Mouse (Mus musculus) yolk sac, embryonic 10.5 days (tissue): ENCODE results near the gene G6pc3.
A peak's percentile ranks its signal among the peaks of the same experiment; 100 is the strongest.
"Not testable (repeated sequence)": the region's sequence is repeated elsewhere in the genome, so short reads cannot be mapped to it uniquely, and the experiment has no call there.

ENCODE experiments used
- DNase-seq: peaks from one replicate; pipeline ENCODE4 v3.0.0-alpha.2; 2017; ENCODE audit warnings: low spot score

The G6pc3 gene

DNA sequence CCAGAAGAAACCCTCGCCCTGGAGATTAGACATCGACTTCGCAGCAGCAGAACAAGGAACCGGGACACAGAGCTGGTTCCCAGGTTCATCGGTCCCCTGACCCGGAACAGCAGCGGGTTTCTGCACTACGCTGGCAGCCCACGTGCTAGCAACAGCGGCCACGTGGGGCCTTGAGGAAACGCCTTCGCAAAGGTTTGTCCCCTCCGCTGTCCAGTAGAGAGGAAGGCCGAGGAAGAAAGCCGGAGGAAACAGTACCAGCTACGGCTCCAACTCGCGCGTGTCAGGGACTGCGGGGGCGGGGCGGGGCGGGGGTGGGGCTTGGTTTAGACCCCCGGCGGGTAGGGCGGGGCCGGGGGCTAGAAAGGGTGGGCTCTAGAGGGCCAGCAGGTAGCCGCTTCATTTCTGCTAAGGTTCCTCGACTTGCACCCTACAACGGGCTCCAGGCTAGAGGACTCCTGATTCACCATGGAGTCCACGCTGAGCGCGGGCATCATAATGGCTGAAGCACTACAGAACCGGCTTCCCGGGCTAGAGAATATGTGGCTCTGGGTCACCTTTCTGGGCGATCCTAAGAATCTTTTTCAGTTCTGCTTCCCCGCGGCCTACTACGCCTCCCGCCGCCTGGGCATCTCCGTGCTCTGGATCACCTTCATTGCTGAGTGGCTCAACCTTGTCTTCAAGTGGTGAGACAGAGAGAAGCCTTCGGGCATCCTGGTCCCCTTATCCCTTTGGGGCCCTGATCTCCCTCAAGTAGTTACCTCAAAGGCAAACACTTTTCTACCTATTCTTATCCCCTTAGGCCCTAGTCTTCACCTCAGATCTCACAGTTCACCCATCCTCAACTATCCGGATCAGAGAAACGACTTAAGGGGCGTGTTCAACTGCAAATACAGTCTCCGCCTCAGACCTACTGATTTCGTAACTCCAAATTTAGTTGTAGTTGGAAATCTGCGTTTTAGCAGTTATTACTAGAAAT lies at the start of gene G6pc3:
TSS of gene G6pc3 (plus strand) at position 160 of the 976 bp plus-strand sequence.
- DNase-seq, result peak; percentile 92

DNA sequence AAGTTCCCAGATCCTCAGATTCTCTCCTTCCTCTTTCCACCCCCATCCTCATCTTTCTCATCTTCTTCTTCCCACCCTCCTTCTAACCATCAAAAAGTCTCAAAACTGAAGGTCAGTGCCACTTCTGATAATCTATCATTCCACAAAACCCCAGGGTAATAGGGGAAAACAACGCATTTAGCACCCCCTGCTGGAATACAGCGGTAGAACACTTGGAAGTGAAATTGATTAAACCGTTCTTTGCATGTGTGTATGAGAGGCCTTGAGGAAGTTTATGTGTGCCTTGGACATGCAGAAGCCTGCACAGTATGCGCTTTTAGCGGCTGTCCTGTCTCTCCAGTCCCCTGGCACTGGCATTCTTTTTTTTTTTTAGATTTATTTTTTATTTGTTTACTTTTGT lies 48.9 kb upstream of the G6pc3 start:
- no peak for DNase-seq

DNA sequence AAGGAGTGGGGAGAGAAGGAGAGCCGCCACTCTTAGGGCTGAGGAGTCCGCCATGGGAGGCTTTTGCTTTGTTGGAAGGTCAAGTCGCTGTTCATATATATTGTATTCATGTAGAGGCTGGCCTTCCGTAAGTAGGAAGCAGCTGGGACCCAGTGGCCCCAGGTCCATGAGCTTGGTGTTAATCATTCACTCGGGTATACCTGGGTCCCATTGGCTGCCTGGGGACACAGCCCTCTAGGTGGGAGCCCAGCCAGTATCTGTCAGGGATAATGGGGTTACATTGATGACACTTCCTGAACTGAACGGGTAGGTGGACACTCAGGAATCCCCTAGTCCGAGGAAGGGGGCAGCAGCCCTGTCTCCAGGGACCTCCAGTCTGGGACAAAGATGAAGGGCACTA lies 47.1 kb upstream of the G6pc3 start:
- no peak for DNase-seq

DNA sequence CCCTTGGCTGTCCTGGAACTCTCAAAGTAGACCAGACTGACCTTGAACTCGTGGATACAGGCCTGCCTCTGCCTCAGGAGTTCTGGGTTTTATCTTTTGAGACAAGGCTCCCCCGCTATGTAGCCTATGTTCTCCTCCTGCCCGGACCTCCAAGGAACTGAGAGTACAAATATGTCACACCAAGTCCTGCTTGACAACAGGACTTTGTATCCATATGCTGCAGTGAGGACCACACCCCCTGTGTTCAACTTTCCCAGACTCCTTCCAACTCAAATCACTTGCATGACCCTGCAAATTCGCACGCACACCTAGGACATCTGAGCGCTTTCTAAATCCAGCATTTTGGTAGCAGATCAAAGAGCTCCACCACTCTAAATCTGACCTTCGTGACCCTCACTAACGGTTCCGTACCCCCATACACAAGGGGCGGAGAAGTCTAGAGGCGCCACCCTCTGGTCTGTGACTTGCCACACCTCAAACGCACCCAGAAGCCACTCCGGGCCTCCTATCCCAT lies 44.4 kb upstream of the G6pc3 start:
- no peak for DNase-seq

DNA sequence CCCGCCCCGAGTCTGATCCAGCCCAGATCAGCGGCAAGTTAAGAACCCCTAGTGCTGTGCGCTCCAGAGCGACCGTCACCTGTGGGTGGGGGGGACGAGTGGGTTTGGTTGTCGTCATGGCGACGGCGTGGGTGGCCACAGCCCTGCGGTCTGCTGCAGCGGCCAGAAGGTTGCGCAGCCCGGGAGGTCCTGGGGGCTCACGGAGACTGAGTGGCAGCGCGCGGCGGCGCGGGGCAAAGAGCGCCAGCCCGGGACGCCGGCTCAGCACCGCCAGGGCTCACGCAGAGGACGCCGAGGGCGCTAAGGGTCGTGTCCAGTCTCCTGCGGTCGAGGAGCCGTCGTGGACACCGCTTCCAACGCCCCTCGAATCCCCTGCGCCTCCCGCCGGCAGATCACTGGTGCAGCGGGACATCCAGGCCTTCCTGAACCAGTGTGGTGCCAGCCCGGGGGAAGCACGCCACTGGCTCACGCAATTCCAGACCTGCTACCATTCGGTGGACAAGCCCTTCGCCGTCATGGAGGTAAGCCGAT lies 43.9 kb upstream of the G6pc3 start, which contains the start of gene Nags:
TSS of gene Nags (plus strand) at position 43 of the 531 bp plus-strand sequence.
- DNase-seq, result no peak

DNA sequence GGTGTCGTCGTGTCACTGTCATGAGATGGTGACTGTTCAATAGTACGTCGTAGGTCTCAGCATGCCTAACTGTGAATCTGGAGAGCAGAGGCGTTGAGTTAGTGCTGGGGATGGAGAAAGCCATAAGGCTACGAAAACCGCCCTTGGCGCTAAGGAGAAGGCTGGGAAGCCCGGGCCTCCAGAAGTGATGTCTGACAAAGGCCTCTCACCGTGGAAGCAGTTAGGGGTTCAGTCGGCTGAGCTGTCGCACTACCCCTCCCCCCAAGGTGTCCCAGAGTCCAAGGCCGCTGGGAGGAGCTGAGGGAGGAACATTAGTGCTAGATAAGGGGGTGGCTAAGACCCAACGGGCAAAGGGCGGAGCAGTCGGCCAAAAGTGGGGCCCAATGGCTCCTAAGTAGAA lies 43.4 kb upstream of the G6pc3 start:
- no peak for DNase-seq

DNA sequence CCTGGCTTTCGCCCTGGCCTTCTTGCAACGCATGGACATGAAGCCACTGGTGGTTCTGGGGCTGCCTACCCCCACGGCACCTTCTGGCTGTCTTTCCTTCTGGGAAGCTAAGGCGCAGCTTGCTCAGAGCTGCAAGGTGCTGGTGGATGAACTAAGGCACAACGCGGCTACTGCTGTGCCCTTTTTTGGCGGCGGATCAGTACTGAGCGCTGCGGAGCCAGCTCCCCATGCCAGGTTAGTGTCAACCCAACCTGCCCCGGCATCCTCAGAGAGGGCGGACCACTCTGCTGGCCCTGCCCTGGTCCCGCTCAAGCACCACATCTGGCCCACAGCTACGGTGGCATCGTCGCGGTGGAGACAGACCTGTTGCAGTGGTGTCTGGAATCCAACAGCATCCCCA lies 42.9 kb upstream of the G6pc3 start:
- no peak for DNase-seq

DNA sequence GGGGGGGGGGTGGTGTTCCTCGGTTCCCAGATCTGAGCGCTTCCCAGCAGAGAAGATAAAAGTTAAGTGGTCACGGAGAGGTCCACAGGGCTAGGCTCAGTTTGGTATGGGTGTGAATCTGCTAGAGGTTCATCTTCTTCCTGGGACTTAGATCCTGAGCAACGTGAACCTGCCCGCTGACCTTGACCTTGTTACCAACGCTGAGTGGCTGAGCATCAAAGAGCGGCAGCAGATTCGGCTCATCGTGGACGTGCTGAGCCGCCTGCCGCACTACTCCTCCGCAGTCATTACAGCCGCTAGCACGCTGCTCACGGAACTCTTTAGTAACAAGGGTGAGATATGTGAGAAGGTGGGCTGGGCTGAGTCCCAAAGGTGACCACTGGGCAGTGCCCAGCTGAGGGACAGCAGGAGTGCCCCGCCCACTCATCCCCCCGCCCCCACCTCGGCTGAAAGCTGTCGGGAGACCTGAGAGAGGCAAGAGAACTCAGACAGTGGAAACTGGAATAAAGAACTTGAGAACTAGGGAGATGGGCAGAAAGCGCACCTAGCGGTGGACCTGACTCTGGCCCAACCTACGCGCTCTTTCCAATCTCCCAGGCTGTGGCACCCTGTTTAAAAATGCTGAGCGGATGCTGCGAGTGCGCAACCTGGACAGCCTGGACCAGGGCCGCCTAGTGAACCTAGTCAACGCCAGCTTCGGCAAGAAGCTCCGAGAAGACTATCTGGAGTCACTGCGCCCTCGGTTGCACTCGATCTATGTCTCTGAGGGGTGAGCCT lies 42.0 kb upstream of the G6pc3 start:
- DNase-seq, result no peak

DNA sequence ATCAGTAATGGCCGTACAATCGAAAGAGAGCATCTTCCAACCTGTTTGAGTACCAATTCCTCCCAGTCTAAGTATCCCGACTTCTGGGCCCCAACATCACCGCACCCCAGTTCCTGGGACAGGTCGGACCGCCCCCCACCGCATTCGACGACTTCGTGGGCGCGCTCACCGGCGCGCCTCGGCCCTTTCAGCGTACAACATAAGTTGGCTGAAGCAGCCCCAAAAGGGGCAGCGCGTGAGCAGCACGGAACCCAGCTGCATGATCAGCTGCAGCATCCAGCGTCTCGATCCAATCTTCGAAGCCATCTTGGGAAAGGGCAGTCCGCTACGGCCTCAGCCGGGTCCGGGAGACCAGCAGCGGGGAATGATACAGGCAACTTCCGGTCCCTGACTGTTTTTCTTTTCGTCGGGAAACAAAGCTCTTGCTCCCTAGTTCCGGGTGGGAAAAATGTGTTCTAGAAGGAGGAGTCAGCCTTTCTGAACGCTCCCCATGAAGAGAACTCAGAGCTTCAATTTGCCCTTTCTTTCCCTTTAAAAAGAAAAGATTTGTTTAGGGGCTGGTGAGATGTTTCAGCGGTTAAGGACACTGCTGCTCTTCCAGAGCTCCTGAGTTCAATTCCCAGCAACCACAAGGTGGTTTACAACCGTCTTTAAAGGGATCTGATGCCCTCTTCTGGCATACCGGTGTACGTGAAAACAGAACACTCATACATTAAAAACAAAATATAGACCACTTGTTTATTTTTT lies 33.2 kb upstream of the G6pc3 start, which contains the start of gene Tmem101:
TSS of gene Tmem101 (minus strand) at position 366 of the 747 bp plus-strand sequence.
- DNase-seq, result peak; percentile 88

DNA sequence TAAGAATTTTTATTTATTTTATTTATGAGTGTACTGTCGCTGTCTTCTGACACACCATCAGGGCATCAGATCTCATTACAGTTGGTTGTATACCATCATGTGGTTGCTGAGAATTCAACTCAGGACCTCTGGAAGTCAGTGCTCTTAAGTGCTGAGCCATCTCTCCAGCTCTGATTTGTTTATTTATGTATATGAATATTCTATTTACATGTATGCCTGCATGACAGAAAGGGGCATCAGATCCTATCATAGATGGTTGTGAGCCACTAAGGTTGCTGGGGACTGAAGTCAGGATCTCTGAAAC lies 32.7 kb upstream of the G6pc3 start:
- DNase-seq, result no peak

DNA sequence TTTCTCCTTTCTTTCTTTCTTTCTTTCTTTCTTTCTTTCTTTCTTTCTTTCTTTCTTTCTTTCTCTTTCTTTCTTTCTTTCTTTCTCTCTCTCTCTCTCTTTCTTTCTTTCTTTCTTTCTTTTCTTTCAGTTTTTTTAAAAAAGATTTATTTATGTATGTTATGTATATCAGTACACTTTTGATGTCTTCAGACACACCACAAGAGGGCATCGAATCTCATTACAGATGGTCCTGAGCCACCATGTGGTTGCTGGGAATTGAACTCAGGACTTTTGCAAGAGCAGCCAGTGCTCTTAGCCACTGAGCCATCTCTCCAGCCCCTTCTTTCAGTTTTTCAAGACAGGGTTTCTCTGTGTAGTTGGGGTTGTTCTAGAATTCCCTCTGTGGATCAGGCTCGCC lies 31.4 kb upstream of the G6pc3 start:
- not testable (repeated sequence) for DNase-seq

DNA sequence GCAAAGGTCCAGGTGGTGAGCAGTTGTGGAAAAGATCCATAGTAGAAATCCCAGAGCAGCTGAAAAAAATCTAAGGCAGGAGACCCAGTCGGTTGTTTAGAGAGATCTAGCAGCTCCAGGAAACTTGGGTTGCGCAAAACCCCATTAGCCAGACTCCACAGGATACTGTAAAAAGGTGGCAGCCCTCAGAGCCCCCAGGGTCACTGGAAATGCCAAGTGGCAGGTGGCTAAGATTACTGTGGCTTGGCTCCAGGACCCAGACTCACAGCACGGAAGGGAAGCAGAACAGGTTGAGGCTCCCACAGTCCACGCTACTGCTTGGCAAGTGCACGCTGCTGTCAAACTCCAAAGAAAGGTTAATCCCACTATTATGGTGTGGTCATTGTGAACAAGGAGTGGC lies 29.6 kb upstream of the G6pc3 start:
- DNase-seq, result no peak

DNA sequence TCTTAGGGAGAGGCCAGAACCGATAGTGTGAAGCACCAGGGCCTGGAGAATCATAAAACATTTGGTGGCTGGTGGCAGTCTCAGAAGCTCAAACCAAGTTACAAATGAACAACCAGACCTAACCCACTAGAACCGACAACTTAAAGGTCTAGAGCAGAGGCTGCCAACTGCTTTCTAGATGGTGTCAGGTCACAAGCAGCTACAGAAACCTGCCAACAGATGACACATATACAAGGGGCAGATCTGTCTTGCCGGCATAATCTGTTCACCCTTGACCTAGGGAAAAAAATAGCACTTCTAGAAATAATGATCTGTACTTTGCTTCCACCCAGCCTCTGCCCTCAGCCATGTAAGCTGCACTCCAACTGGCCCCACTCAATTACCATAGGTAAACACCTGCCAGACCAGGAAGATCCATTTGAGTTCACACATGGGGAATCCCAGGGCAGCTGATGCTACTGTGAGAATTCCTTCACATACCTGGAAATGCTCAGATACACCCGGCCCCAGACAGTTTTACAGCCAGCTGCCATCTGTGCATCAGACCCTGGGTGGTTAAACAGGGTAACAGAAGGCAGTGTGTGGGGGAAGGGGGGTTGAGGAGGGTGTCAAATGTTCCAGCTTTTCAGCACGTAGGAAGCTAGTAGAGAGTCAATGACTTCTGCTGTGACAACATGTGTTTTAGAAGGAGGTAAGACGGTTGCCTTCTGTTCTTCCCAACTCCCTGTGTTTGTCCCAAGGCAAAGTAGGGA lies 23.3 kb upstream of the G6pc3 start:
- DNase-seq, result peak; percentile 35

DNA sequence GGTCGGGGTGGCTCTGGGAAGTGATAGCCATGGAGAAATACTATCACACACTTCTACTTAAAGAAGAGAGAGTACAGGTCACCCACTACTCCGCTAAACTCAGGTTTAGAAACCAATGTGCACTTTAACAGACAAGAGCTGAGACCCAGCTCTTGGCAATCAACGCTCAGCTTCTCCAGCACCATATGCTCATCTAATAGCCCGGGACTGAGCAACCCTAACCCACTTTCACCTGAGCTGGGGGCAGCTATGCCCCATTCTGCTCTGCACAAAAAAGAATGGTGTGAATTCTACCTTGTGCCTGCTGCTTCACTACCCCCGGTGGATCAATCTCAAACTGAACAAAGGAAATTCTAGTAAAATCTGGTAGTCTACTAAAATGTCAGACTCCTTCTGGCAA lies 21.9 kb upstream of the G6pc3 start:
- no peak for DNase-seq

DNA sequence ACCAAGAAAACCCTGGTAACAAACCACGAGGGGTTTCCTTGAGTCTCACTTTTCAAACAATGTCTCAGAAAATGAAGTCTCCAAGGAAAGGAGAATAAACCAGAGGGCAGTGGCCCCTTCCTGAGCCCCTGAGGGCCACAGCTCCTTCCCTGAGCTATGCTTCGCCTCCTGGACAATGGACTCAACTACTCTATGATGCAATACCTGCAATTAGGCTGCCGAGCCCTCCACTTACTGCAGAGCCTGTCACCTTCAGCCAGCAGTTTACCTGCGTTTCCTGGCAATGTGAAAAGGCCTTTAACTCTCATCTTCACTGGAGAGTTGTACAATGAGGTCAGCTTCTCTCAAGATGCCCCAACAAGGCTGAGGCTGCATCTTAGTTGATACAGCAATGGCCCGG lies 20.7 kb upstream of the G6pc3 start:
- DNase-seq, result peak; percentile 34

DNA sequence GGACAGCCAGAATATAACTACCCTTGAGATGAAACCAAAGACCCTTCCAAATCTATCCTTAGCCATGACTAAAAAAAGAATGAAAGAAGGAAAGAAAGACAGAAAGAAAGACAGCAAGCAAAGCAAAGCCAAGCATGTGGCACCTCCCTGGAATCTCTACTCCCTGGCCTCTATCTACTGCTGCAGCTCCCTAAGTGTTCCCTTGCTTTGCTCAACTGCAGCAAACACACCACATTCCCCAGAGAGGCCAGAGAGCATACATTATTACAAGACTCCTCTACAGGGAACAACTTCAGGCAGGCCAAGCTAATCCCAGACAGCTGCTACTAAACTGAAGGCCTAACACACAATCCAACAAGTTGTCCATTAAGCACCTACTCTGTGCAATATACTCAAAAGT lies 9.6 kb upstream of the G6pc3 start:
- DNase-seq, result no peak

DNA sequence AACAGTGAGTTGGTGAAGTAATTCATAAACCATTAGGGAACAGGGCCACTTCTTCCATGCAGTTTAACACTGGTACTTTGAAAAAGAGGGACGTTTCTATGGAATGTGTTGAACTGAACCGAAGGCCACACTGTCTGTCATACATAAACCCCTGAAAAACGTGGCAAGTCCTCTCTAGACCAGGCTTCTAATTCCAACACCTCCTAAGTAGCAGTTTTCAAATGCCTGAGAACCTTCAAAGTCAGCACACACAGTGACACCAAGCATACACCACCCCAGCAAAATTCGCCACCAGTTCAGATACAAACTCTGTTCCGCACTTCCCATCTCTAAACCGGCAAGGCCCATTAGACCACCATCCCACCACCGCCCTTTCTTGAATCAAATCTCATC lies 5.2 kb upstream of the G6pc3 start:
- DNase-seq, result no peak

DNA sequence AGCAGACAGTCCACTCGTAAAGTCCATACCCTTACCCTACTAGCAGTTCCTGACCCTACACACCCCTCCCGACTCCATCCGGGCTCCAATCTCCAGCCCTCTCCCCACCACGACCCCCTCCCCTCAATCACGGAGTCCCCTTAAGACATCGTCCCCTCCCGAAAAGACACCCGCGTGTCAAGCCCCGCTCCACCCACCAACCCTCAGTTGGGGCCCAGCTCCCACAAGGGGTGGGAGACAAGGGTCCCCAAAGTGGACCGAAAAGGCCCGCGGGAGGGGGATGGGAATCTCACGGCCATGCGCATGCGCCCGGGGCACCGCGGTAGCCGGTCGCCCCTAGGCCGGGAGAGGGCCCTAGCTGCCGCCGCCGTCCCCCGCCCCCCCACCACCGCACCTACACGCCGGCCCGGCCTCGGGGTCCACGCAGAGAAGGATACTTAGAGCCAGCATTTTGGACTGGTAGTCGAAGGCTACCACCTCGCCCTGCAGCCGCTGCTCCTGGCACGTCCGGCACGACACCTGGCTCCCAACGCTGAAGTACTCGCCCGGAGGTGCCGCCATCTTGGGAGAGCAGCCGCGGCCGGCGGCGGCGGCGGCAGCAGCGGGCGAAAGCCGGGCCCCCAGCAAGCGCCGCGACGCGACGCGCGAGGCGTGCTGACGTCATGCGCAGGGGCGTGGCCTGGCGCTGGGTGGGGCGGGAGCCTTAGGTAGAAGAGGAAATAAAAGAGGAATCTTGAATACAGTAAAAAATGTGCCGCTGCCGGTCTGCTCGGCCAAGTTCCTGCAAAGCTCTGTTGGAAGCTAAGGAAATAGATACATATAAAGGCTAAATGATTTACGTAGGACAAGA lies 4.5 kb upstream of the G6pc3 start, which contains the start of gene Lsm12:
TSS of gene Lsm12 (minus strand) at position 651 of the 850 bp plus-strand sequence.
- peak; percentile 91 for DNase-seq

DNA sequence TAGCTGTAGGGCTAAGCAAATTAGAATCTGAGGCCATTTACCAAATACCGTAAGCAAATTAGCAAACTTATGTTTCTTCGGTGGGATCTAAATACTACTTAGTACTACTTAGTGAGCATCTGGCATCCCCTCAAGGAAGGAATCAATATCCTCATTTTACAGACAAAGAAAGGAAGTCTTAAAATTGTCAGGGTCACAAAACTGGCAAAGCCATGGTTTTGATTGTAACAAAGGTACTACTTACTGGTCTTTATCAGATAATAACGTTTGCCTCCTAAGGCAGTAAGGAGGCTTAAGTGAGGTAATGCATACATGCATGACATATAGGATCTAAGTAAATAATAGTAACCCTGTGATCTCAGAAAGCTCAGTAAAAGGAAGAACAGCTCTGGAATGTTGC lies 3.7 kb upstream of the G6pc3 start:
- no peak for DNase-seq

DNA sequence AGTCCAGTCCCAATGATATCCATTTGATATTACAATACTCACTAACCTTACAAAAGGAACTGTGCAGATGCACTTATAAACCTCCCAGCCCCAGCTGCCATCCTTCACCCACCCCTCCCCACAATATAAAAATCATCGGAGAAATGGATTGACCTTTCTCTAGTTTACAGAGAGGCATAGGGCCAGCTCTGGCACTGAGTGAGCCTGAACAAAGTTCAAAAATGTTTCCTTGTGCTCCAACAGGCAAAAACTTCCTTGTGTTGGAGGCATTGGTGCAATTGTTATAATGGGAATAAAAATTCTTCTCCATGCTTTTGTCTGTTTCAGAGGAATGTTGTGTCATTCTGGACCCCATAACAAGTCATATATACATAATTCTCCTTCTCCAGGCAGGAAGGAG lies 3.2 kb upstream of the G6pc3 start:
- no peak for DNase-seq
